Mouse (Mus musculus) C2C12 (cell line): ENCODE data around the gene Bdp1.

Experiments
- CTCF ChIP-seq: IDR thresholded peaks from one replicate; pipeline ENCODE4 v1.5.1; 2011; ENCODE audit not compliant: control insufficient read depth, insufficient read depth, insufficient read length
- MAX ChIP-seq: IDR thresholded peaks from one replicate; pipeline ENCODE4 v1.6.1; 2011; ENCODE audit warnings: mild to moderate bottlenecking, control low read depth
- MYOG ChIP-seq: IDR thresholded peaks from one replicate; pipeline ENCODE4 v1.6.1; 2011; ENCODE audit not compliant: control insufficient read depth, insufficient read length; ENCODE audit errors: extremely low read depth

- no peak for TF ChIP-seq CTCF
- no peak for TF ChIP-seq MAX
- no peak for TF ChIP-seq MYOG
Measured at GRCm38 (mm10) chr13:100112218-100112972, 8.5 kb upstream of the Bdp1 start.
